Mouse (Mus musculus) thymus, adult 2 months (tissue): ENCODE data around the gene 2010003K11Rik.

ENCODE experiments used
- CTCF ChIP-seq: fragments of 200-500 bp; IDR thresholded peaks from 2 replicates; pipeline ENCODE4 v1.5.1; 2012; ENCODE audit warnings: mild to moderate bottlenecking, control low read depth, low read length, moderate library complexity, borderline replicate concordance; ENCODE audit not compliant: control insufficient read depth, poor library complexity, insufficient read depth; ENCODE audit errors: extremely low read depth
- POLR2A ChIP-seq: fragments of 200-500 bp; IDR thresholded peaks from 2 replicates; pipeline ENCODE4 v1.6.1; 2012; ENCODE audit warnings: mild to moderate bottlenecking, low read length, control low read depth, moderate library complexity; ENCODE audit not compliant: control insufficient read depth, poor library complexity, insufficient read depth; ENCODE audit errors: extremely low read depth

DNA sequence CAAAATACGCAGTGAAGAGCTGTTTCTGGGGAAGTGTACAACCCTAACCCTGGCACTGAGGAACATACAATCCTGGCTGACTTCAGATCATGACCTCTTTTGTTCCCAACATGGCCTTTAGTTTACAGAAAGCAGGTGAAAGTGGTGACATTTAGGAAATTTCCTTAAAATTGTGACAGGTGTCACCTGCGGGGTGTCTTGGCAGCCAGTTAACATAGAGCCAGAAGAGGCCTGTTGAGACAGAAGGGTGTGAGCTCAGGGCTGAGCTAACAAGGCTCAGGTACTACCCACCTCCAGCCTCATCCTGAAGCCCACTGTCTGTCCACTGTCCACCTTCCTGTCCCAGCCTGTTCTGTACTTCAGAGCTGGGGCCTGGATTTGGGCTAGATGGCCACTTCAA lies 18.3 kb downstream of the 2010003K11Rik start:
- no peak for TF ChIP-seq CTCF
- TF ChIP-seq POLR2A = no peak
